Mouse (Mus musculus) activated CD4-positive, CD25-positive, alpha-beta regulatory T cell, adult 4 months (primary cell): ENCODE measurements around the gene C030005K15Rik. TPM values are rescaled to one million over a fixed set of nuclear protein-coding genes. Genes with fewer than 3 reads are reported as not detected.
"Not testable (repeated sequence)": the region's sequence is repeated elsewhere in the genome, so short reads cannot be mapped to it uniquely, and the experiment has no call there.

ENCODE experiments used
- ATAC-seq: one replicate; pipeline ENCODE4 v1.8.0; 2017
- polyA plus RNA-seq, 2 experiments: library from polyadenylated mRNA; unstranded; fragments of 100-300 nt; shearing (Covaris generic); gene quantifications; one replicate each; pipeline ENCODE4 v1.2.1; 2017

C030005K15Rik gene
- polyA plus RNA-seq: not detected

DNA sequence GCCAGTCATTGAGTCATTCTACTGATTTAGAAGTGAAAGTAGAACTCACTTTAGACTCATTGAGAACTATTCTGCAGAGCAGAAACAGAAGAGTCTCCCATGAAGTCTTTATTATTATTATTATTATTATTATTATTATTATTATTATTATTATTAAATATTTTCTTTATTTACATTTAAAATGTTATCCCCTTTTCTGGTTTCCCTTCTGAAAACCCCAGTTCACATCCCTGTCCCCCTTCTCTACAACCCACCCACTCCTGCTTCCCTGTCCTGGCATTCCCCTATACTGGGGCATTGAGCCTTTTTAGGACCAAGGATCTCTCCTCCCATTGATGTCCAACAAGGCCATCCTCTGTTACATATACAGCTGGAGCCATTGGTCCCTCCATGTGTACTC lies at the start of gene C030005K15Rik:
Gene C030005K15Rik (minus strand): TSS at position 101 of the 400 bp plus-strand sequence.
- ATAC-seq: not testable (repeated sequence)

DNA sequence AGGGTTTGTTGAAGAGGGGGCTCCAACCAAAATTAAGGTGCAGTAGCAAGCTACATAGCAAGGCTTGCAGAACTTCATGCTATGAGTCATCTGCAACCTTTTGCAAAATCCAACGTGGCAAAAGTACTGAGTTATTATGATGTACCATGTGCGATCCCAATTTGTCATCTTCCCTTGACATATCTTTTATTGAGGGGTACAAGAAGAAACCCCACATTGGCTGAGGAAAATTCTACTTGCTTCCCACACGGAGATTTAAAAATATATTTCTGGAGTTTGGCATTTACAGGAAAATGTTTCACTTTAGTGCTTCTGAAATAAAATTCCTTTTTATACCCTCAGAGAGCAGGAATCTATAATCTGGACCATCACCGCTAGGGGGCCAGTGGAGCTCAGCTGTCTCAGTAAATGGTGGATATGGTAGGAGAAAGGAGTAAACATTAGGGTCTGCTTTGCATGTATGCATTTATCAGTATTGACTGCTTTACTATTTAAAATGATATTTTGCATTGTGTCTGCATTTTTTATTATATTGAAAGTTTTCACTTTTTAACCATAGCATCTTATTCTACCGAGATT lies 41.7 kb upstream of the C030005K15Rik start:
- ATAC-seq: no peak

DNA sequence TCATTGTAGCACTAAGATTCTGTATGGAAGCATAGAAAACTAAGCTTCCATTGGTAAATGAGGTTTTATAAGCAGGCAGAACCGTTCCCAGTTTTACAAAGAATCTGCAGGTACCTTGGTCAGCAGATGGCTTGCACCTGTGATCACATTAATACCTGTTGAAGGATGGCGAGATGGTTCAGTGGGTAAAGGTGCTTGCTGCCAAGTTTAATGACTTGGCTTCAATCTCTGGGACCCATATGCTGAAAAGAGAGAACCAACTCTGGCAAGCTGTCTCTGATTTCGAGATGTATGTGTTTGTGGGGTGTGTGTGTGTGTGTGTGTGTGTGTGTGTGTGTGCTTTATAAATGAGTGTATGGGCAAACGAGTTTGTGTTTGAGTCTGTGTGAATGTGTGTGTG lies 27.3 kb upstream of the C030005K15Rik start:
- no peak for ATAC-seq

DNA sequence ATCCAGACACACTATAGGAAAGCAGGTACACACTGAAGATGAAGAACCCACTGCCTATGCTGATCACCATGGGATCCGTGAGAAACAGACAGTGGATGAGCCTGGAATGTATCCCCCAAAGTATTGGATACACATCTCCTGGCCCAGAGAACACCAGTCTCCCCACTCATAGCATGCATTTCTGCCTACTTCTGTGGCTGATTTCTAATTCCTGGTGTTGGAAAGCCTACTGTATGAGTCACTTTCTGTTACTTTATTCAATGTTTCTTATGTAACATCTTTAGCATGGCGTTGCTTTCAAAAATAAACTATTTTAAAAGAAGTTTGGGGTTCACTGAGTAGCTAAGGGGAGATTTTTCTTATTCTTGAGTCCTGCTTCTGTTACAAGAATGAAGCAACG lies 20.7 kb upstream of the C030005K15Rik start:
- ATAC-seq: no peak

DNA sequence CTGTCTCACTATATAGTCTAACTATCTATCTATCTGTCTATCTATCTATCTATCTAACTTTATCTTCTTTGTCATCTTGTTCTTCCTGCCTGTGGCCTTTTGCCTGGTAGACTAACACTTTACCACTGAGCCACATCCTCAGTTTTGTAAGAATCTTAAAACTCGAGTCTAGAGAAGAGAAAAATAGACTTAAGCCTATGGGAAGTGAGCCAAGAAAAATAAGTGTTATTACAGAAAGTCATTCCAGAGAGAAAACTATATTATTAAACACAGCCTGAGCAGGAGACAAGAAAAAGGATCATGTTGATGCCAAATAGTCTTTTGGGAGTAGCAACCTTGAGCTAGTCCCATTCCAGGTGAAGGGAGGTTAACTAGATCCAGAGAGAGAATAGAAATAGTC lies 626 bp downstream of the C030005K15Rik start:
- ATAC-seq: no peak

DNA sequence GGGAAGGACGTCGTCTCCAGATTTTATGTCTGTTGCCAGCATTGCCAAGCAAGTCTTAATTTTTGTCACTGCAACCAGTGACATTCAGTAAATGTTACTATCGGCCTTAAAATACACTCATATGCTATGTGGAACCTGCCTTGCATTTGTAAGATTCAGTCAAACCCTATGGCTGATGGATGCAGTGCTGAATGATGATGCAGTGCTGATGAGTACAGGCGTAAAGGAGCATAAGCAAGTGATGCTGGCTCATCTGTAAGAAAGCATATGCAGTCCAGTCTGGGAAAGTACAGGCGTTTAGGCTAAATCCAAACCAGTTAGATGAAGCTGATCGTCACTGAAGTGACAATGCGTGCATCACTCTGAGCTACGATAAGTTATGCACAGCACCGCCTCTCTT lies 3.8 kb downstream of the C030005K15Rik start:
- no peak for ATAC-seq

DNA sequence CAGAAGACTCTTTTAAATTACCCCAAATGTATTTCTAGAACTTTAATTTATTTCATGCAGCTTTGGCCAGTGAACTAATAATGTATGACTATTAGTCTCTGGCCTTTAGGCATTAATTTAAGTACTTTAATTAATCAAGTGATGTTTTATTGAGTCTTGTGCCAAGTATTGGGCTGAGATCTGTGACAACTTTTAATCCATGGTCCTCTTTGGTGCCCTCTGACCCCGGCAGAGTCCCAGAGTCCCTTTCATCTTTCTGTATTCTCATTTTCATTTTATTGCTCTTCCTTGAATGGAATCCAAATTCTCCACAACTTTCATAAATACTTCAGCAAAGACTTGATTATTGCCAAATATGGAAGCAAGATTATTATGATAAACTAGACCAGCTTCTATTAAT lies 5.9 kb downstream of the C030005K15Rik start:
- ATAC-seq: no peak

DNA sequence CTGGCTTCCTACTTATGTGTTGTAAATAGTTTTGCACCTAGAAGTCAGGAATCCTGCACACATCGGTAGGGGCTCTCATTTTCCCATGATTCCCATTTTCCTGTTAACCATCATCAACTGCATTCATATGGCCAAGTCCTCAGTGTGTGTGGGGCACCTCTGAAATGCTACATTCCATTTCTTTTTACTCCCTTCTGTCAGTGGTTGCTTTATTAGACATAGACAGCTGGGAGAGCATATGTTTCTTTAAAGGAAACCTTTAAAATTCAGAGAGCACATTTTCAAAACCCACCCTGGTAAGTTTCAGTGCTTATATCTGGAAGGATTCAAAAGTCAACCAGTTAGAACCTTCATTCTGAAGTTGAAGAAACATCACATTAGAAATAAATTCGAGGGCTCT lies 8.5 kb downstream of the C030005K15Rik start:
- no peak for ATAC-seq

DNA sequence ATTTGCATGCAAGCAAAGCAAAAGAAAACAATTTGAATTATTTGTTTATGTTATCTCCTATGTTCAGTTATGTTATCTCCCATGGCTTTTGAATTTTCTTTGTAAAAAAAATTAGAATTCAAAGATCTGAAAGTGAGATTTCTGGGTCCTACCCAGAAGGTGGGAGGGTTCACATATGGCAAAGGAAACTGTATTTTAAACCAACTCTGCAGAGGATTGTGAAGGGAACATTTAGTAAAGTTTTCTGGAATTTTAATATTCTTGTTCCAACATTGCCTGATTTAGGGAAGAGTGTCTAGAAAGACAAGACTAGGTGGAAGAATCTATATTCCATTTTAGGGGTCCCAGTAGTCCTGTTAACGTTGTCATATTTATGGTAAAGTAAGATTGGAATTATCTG lies 9.3 kb downstream of the C030005K15Rik start:
- no peak for ATAC-seq

DNA sequence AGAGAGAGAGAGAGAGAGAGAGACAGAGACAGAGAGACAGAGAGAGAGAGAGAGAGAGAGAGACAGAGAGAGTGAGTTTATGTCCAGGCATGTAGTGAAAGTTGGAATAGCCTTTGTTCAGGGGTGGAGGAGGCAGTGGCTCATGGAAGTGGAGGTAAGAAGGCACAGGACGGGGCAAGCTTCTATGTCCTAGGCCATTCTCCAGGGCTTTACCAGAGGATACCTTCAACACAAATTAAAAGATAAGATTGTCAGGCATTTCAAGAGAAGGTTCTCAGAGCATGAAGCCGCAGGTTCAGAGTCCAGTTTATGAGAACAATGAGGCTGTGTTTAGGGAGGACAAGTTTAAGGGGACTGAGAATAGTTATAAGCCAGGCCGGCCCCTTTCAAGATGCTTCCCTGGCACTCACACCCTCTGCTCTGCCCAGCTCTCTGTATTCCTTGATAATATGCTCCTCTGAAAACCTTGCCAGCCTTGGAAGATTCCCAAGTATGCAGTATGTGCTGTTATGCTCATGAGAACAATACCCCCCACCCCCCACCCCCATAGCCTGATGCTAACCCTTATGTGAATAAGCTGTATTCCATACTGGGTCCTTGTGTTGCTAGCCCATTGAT lies 11.2 kb downstream of the C030005K15Rik start:
- no peak for ATAC-seq

DNA sequence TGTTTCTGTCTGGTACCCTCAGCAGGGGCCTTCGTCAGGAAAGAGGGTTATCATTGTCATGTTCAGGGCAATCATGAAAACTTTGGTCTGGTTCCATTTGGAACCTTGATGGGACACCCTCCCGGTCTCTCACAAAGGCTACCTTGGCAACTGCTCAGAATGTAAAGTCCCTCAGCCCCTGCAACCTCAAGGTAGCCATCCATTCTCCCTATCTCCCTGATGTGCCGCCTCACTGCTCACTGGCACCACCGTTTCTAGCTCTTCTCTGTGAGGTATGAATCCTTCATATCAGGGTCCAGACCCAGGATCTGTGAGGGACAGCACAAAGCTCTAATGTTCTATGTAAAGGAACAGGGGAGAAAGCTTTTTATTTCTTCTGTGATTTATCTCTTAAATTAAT lies 12.0 kb downstream of the C030005K15Rik start:
- ATAC-seq: no peak

DNA sequence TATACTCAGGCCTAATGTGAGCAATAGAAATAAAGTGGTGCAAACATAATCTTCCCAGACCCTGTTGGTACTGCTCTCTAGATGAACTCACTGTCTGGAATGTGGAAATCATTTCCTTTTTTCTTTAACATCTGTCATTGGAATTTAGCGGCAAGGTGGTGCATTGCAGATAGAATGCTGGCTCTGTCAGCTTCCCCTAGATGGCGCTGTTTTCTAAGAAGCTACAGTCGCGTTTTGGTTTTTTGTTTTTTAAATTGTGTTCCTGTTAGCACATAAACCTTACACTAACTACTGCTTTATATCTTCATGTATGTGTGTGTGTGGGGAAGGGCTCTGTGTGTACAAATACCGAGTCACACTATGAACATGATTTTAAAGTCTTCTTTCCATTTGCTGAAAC lies 13.9 kb downstream of the C030005K15Rik start:
- ATAC-seq: peak; percentile 54

DNA sequence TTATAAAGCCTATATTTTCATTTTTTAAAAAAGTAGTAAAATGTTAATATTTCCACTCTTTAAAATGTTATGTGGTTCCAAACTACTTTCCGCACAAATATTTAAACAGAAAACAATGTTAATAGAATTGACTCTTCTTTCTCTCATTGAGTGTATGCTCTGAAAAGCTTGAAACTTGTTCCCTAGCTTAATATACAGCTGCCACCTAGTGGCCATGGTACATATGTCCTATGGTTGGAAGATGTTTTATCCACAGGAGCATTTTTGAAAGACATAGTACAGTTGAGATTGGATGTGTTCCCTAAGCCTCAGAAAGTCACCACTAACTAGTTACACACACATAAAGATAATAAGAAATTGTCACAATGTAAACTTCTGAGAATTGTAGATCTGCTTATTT lies 22.0 kb downstream of the C030005K15Rik start:
- ATAC-seq: no peak

DNA sequence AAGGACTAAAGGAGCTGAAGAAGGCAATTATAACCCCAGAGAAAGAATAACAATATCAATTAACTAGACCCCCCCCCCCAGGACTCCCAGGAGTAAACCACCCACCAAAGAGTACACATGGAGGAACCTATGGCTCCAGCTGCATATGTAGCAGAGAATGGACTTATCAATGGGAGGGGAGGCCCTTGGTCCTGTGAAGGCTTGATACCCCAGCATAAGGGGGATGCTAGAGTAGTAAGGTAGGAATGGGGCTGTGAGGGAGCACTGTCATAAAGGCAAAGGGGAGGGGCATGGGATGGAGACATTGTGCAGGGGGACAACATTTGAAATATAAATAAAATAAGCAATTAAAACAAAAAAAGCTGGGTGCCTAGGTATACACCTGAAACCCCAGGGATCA lies 24.2 kb downstream of the C030005K15Rik start:
- ATAC-seq: no peak

DNA sequence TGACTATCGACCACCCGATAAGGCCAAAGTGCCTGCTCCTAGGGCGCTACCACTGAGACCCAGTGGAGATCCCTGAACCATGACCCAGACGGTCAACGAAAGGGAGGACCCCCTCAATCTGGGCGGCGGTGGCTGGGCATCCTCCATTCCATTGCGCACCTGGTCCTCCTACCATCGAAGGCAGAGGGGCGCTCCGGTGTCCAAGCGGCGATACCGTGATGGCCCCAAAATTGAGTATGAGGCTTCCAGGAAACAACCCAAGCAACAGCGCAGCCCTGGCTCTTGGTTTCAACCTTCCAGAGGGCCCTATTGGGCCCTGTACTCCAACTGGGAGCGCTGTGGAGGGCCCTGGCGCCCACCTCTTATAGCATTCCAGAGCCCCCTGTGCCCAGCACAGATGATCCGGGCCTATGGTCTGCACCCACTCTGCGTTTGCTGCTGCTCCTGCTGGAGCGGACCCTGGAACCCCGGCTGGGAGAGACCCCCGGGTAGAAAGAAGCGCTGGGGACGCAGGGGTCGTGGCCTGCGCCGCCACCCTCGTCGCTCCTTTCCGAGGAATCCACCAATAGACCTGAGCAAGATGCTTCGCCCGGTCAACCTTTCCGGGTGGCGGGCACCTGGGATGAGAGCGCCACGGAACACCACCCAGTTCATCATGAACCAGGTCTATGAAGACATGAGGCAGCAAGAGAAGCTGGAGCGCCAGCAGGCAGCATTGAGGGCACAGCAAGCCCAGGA lies 33.0 kb downstream of the C030005K15Rik start:
- ATAC-seq: no peak

DNA sequence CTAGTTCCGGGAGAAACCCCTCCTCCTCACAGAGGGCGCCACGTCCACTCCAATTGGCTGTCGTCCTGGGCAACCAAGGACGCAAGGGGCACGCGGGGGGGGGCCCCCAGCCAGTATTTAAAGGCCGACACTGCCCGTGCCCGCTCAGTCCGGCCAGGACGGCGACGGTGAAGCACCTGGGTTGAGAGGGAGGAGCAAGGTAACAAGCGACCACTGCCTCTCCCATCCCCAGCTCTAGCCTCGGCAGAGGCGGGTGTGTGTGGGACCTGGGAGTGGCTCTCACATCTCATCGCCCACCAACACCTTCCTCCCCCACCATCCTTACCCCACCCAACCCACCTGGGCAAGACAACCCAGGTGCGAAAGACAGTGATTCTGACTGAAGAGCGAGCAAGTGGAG lies 33.6 kb downstream of the C030005K15Rik start, which contains the start of gene Ccer1:
Gene Ccer1 (plus strand): TSS at position 147 of the 400 bp plus-strand sequence.
- ATAC-seq: no peak

DNA sequence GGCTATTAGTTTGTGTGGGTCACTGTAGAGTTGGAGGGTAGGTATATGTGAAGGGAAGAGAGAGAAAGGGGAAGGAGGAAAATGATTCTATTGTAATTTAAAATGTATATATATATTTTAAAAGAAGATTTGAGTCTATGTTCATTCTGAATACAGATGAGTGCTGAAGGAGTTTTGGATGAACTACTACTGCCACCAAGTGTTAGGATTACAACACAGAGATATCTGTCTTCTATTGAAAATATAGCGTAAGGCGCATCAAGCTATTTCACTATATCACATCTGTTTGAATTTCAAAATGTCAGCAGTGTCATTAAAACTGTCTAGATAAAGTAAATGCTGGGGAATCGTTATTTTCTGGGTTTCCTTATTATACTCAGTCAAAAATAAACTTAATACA lies 37.1 kb downstream of the C030005K15Rik start:
- no peak for ATAC-seq

DNA sequence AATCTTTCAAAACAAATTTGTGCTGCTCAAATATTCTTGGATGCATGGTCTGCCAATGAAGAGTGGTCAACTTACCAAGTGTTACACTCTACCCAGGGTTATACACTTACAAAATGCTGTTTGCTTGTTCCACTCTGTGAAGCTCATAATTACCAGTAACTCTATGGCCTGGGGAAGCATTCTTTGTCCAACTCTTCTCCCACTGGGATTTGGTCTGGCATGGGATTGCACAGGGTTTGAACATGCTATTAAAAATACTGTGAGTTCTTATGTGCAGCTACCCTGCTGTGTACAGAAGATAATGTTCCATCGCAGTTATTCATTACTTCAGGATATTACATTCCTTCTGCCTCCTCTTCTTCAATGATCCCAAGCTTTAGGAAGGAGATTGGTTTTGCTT lies 39.4 kb downstream of the C030005K15Rik start:
- no peak for ATAC-seq

DNA sequence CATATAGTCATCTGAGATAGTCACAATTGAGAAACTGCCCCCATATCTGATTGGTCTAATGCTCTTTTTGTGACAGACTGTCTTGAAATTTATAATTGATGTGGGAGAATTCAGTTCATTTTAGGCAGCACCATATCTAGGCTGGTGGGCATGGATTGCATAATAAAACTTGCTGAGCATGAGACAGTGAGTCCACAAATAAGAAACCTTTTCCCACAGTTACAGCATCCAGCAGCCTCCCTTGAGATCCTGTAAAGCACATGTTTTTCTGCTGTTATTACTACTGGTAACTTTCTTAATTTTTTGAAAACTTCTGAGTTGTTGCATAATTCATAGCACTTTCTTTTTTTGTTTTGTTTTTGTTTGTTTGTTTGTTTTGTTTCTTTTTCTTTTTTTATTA lies 43.6 kb downstream of the C030005K15Rik start:
- no peak for ATAC-seq

Other genes starting within 250 kb of the C030005K15Rik start
- not detected for gene Dcn, start 247.1 kb downstream of the C030005K15Rik start, polyA plus RNA-seq
- gene Lum, start 161.6 kb downstream of the C030005K15Rik start, polyA plus RNA-seq: not detected
- gene Kera, start 119.9 kb downstream of the C030005K15Rik start, polyA plus RNA-seq: not detected
- not detected for gene Epyc, start 82.7 kb downstream of the C030005K15Rik start, polyA plus RNA-seq
- gene Ccer1, start 33.7 kb downstream of the C030005K15Rik start, polyA plus RNA-seq: under 1 TPM in 1 of 2 experiments, not detected in 1; 0.29 TPM